Mouse (Mus musculus) adrenal gland, adult 8-10 months (tissue): ENCODE measurements around the gene Serp2. TPM values are rescaled to one million over a fixed set of nuclear protein-coding genes. Genes with fewer than 3 reads are reported as not detected.

Experiments used
- DNase-seq: peaks from one replicate; pipeline ENCODE4 v3.0.0; 2022
- total RNA-seq, 4 experiments: library from RNA; stranded (reverse); gene quantifications; 2 replicates each; pipeline ENCODE4 v1.2.4; 2022

The Serp2 gene
- total RNA-seq = 1 to 10 TPM; 4.5 to 10.0 (median 6.7) TPM

- no peak for DNase-seq
These were observed at the start of gene Serp2 for GRCm38 (mm10) chr14:76556852-76557208. Gene Serp2, minus strand, starts transcription at chr14:76556889.

GRCm38 (mm10) chr14:76605931-76606534 is 49.3 kb upstream of the Serp2 start:
- DNase-seq = no peak

GRCm38 (mm10) chr14:76604012-76604411 is 47.3 kb upstream of the Serp2 start:
- no peak for DNase-seq

- DNase-seq = no peak
These were observed 45.0 kb upstream of the Serp2 start for GRCm38 (mm10) chr14:76601654-76602053.

- no peak for DNase-seq
These were observed 43.7 kb upstream of the Serp2 start for GRCm38 (mm10) chr14:76600391-76600790.

- DNase-seq = no peak
These were observed 43.0 kb upstream of the Serp2 start for GRCm38 (mm10) chr14:76599706-76600105.

GRCm38 (mm10) chr14:76598518-76599216 is 42.0 kb upstream of the Serp2 start:
- no peak for DNase-seq

DNA sequence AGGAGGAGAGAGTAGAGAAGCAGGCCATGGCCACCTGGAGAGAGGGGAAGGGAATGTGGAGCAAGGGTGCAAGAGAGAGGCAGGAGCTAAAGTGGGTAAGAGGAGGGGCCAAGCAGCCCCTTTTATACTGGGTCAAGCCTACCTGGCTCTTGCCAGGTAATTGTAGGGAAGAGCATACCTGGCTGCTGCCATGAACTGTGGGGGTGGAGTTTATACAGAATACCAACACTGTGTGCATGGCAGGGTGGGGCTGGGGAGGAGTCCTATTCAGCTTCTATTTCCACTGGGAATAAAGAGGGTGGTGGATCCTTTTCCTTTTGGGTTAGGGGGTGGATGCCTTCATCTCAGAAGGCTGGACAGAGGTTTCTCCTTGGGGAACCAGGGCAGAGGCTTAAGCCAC is 41.1 kb upstream of the Serp2 start:
- no peak for DNase-seq

GRCm38 (mm10) chr14:76595048-76595859 is 38.6 kb upstream of the Serp2 start:
- DNase-seq = no peak

DNA sequence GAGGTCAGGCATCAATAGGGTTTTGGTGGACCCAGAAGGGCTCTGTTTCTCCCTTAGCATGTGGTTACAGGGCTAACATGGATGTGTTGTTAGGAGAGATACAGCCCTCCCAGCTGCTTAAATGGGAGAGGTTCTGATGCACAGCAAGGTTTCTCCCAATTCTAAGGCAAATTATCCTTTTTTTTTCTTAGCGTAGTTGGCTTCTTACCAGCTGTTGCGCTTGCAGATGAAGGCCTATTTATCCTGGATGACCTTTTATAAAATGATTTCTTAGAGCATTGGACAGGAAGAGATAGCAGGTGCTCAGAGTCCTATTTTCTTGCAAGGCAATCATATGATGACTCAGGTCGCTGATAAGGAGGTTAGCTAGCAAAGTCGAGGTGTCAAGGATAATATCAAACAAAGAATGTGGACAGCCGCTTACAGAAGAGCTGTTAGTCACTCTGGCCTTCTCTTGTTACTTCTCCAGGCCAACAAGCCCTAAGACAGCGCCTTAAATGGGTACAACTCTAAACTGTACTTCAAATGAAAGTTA is 37.7 kb upstream of the Serp2 start:
- peak; percentile 72 for DNase-seq

DNA sequence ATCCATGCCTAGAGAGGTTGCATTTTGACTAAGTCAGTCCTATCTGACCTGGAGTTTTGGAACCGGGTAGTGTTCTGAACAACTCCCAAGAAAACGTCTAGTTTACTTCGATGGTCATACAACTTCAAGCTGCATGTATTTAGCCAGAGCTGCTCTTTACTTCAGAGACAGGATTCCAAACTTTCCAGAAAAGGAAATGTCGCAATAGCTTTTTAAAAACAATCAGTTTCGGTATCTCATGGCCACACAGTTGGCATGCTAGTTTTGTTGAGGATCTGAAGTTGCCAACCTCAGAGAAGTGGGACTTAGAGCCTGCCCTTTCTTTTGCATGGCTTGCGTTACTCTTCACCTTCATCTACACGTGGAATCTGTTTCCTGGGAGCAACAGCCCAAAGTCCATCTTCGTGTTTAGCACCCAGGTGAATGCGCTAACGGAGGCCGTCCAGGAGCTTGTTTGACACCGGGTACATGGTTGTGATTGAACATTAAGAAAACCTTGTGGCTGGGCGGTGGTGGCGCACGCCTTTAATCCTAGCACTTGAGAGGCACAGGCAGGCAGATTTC is 37.0 kb upstream of the Serp2 start:
- no peak for DNase-seq

DNA sequence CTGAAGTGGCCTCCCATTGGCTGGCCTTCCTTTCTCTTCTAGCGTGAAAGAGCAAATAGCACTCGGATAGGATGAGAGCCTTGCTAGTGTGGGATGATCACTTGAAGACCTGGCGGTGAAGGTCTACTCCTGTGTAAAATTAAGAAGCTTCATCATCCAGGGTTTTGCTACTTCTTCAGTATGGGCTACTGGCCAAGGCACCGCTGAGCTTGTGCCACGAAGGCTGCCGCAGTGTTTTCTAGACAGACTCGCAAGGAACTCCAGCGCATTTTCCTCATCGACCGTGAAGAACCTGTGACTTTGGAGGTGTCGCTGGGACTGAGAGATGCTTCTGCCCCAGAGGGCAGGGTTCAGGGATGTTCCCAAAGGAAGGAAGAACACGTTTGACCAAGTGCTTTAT is 36.0 kb upstream of the Serp2 start:
- no peak for DNase-seq

GRCm38 (mm10) chr14:76592090-76592489 is 35.4 kb upstream of the Serp2 start:
- DNase-seq = peak; percentile 74

- no peak for DNase-seq
These were observed 33.4 kb upstream of the Serp2 start for GRCm38 (mm10) chr14:76590134-76590533.

DNA sequence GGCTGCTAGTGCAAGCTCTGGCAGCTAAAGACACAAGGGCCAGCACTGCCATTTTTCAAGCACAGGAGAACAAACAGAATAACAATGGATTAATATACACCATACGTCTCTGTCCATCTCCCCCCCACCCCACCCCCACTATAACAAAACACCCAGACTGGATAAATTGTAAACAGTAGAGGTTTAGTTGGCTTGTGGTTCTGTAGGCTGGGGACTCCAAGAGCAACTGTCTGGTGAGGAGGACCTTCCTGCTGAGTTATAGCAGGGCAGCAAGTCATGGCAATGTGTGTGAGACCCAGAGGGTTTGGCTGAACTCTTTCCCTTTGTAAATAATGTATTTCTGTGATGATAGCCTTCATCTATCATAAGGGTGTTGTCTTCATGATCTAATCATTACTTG is 33.0 kb upstream of the Serp2 start:
- no peak for DNase-seq

DNA sequence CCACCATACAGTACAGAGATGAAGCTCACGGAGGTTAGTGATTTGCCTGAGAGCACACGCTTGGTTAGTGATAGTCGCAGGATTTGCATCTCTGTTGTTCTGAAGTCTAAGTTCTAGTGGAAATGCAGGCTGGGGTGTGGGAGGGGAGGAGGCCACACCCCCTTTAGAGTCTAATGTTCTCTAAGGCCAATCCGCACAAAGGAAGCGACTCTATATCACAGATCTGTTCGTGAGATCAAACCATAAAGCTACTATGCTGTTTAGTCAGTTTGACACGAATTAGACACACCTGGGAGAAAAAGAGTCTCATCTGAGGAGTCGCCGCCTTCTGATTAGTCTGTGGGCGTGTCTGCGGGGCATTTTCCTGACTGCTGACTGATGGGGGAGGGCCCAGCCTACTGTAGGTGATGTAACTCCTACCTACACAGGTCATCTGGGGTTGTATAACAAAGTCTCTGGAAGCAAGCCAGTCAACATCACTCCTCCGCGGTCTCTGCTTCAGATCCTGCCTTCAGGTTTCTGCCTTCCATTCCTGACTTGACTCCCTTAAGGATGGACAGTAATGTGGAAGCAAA is 29.2 kb upstream of the Serp2 start:
- DNase-seq = no peak

- DNase-seq = no peak
These were observed 27.3 kb upstream of the Serp2 start for GRCm38 (mm10) chr14:76583985-76584384.

GRCm38 (mm10) chr14:76581974-76582922 is 25.6 kb upstream of the Serp2 start:
- DNase-seq = no peak

DNA sequence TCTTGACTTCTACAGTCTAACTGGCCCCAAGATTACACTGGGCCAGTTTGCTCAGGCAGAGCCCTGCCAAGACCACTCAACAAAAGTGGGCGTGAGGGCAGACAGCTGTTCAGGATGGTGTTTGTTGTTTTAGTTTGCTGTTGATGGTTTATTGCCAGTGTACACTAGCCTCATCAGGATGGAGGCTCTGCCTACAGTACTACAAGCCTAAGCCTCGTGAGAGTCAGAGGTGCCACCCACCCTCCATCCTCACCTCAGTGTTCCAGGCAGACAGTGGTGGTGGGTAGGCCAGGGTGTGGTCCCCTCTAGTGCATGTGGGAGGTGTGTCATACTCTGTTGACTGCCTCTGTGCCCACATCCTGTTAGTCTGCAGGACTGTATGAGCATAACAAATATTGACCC is 23.0 kb upstream of the Serp2 start:
- DNase-seq = no peak

GRCm38 (mm10) chr14:76577840-76578239 is 21.2 kb upstream of the Serp2 start:
- DNase-seq = no peak

- DNase-seq = no peak
These were observed 13.6 kb upstream of the Serp2 start for GRCm38 (mm10) chr14:76570292-76570691.
